Mouse (Mus musculus): Measurements from ENCODE around the gene Tfip11.

DNA sequence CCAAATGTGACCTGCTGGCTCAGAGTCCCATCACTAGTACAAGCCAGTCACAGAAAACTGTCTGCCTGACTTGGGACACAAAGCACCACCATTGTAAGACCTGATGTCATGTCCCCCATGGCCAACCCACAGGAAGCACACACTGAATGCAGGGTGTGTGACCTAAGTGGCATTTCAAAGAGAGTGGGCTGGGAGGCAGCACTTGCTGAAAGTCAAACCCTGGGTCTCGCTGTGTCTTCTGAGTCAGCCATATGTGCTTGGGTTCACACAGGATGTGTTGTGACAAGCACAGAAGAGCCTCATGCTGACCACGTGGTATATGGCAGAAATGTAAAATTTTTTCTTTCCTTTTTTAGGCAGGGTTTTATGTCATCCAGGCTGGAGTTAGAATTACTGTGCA, 28.9 kb upstream of the Tfip11 start:
- TF ChIP-seq CTCF (IDR thresholded peaks at IDR 0.05; ENCODE audit: low read depth, low read length) (no peak), POLR2A (IDR thresholded peaks at IDR 0.05; ENCODE audit: insufficient read depth, low read length) (no peak), EP300 (IDR thresholded peaks at IDR 0.05; ENCODE audit: insufficient read depth, low read depth, low read length) (no peak)
